Mouse (Mus musculus): Measurements from ENCODE around the gene Sh3bp2. TPM values are rescaled to one million over a fixed set of nuclear protein-coding genes. Genes with fewer than 3 reads are reported as not detected.

Sh3bp2 gene
- total and polyA plus RNA-seq, 3 experiments: 7.9 to 12.0 TPM; not detected in 1

GRCm38 (mm10) chr5:34502411-34502810 is 23.2 kb upstream of the Sh3bp2 start:
- no peak for DNase-seq (ENCODE audit: low read depth, low spot score)
- Histone ChIP-seq H3K9me3 (replicated peaks; ENCODE audit: insufficient read depth, low read length) (no peaks in the 10 kb centered on the region), H3K4me3 (ENCODE audit: control insufficient read depth in 1 of 2, insufficient read depth in 1 of 2, low read depth in 2 of 2, low read length in 2 of 2) (no peak overlapping the region), H3K79me2 (ENCODE audit: control insufficient read depth, insufficient read depth, low read length, poor library complexity) (no peaks in the 10 kb centered on the region), H3K9ac (ENCODE audit: control insufficient read depth, low read depth, low read length, poor library complexity, severe bottlenecking) (no peak overlapping the region), H3K27me3 (ENCODE audit: control insufficient read depth in 1 of 2, insufficient read depth in 2 of 2, low read length in 2 of 2) (no peaks in the 10 kb centered on the region), H3K27ac (ENCODE audit: control insufficient read depth, low read depth, low read length) (no peak overlapping the region), H3K4me1 (ENCODE audit: control insufficient read depth in 1 of 2, insufficient read depth in 2 of 2, low read length in 2 of 2) (no peaks in the 10 kb centered on the region), H3K36me3 (ENCODE audit: control insufficient read depth in 1 of 2, insufficient read depth in 2 of 2, low read length in 2 of 2) (peaks cover 0 to 3% of the 10 kb centered on the region in 2 experiments; a peak in 1 of 4 replicates)
- no peak for TF ChIP-seq GATA1 (IDR thresholded peaks at IDR 0.05; ENCODE audit: low read depth, low read length)

GRCm38 (mm10) chr5:34502821-34503220 is 22.8 kb upstream of the Sh3bp2 start:
- Histone ChIP-seq H3K4me3 (ENCODE audit: control insufficient read depth in 1 of 2, insufficient read depth in 1 of 2, low read depth in 2 of 2, low read length in 2 of 2) (no peak overlapping the region), H3K79me2 (ENCODE audit: control insufficient read depth, insufficient read depth, low read length, poor library complexity) (no peaks in the 10 kb centered on the region), H3K9ac (ENCODE audit: control insufficient read depth, low read depth, low read length, poor library complexity, severe bottlenecking) (no peak overlapping the region), H3K4me1 (ENCODE audit: control insufficient read depth in 1 of 2, insufficient read depth in 2 of 2, low read length in 2 of 2) (no peaks in the 10 kb centered on the region), H3K27me3 (ENCODE audit: control insufficient read depth in 1 of 2, insufficient read depth in 2 of 2, low read length in 2 of 2) (no peaks in the 10 kb centered on the region), H3K9me3 (replicated peaks; ENCODE audit: insufficient read depth, low read length) (no peaks in the 10 kb centered on the region), H3K36me3 (ENCODE audit: control insufficient read depth in 1 of 2, insufficient read depth in 2 of 2, low read length in 2 of 2) (peaks cover 0 to 3% of the 10 kb centered on the region in 2 experiments; a peak in 1 of 4 replicates), H3K27ac (ENCODE audit: control insufficient read depth, low read depth, low read length) (no peak overlapping the region)
- TF ChIP-seq MYB (IDR thresholded peaks at IDR 0.05; ENCODE audit: low read depth, low read length) (no peak), POLR2A (IDR thresholded peaks at IDR 0.05; ENCODE audit: control insufficient read depth in 1 of 2, insufficient read depth in 1 of 2, low read depth in 1 of 2, low read length in 2 of 2, poor library complexity in 1 of 2) (no peak), SMC3 (IDR thresholded peaks at IDR 0.05; ENCODE audit: low read depth, low read length) (no peak), USF2 (IDR thresholded peaks at IDR 0.05; ENCODE audit: borderline replicate concordance in 1 of 2, insufficient read depth in 1 of 2, low read depth in 1 of 2, low read length in 2 of 2) (no peak), USF1 (IDR thresholded peaks at IDR 0.05; ENCODE audit: low read depth, low read length) (no peak), NRF1 (IDR thresholded peaks at IDR 0.05; ENCODE audit: insufficient read depth, low read depth, low read length, poor library complexity, severe bottlenecking) (no peak), SIN3A (IDR thresholded peaks at IDR 0.05; ENCODE audit: low read length) (no peak), MAX (IDR thresholded peaks at IDR 0.05; ENCODE audit: low read length) (no peak), ZNF384 (IDR thresholded peaks at IDR 0.05; ENCODE audit: low read depth, low read length) (no peak), RCOR1 (IDR thresholded peaks at IDR 0.05; ENCODE audit: low read depth, low read length) (no peak), NELFE (IDR thresholded peaks at IDR 0.05; ENCODE audit: low read depth, low read length) (no peak), POLR2AphosphoS2 (IDR thresholded peaks at IDR 0.05; ENCODE audit: low read length) (no peak), JUND (IDR thresholded peaks at IDR 0.05; ENCODE audit: low read depth, low read length) (no peak), ZC3H11A (IDR thresholded peaks at IDR 0.05; ENCODE audit: low read depth, low read length) (no peak)
- no peak for DNase-seq (ENCODE audit: low read depth, low spot score)

GRCm38 (mm10) chr5:34512486-34512885 is 13.2 kb upstream of the Sh3bp2 start:
- peaks cover 18 to 25% of the 10 kb centered on the region in 2 experiments for H3K4me1 ChIP-seq (ENCODE audit: control insufficient read depth in 1 of 2, insufficient read depth in 2 of 2, low read length in 2 of 2)
- peak overlapping the region in 1 of 2 experiments; percentile 93; a peak in 1 of 4 replicates for H3K4me3 ChIP-seq (ENCODE audit: control insufficient read depth in 1 of 2, insufficient read depth in 1 of 2, low read depth in 2 of 2, low read length in 2 of 2)
- DNase-seq (ENCODE audit: low read depth, low spot score): no peak
- no peak overlapping the region for H3K27ac ChIP-seq (ENCODE audit: control insufficient read depth, low read depth, low read length)
- no peaks in the 10 kb centered on the region for H3K9me3 ChIP-seq (replicated peaks; ENCODE audit: insufficient read depth, low read length)
- H3K79me2 ChIP-seq (ENCODE audit: control insufficient read depth, insufficient read depth, low read length, poor library complexity): peaks cover 14% of the 10 kb centered on the region
- no peaks in the 10 kb centered on the region for H3K27me3 ChIP-seq (ENCODE audit: control insufficient read depth in 1 of 2, insufficient read depth in 2 of 2, low read length in 2 of 2)
- H3K36me3 ChIP-seq (ENCODE audit: control insufficient read depth in 1 of 2, insufficient read depth in 2 of 2, low read length in 2 of 2): peaks cover 0 to 26% of the 10 kb centered on the region in 2 experiments; a peak in 2 of 4 replicates
- no peak overlapping the region for H3K9ac ChIP-seq (ENCODE audit: control insufficient read depth, low read depth, low read length, poor library complexity, severe bottlenecking)
- TF ChIP-seq ZKSCAN1 (IDR thresholded peaks at IDR 0.05; ENCODE audit: low read depth, low read length) (no peak), MYC (IDR thresholded peaks at IDR 0.05; ENCODE audit: low read depth, low read length) (no peak), MXI1 (IDR thresholded peaks at IDR 0.05; ENCODE audit: low read depth, low read length) (no peak), KAT2A (conservative IDR thresholded peaks at IDR 0.05; ENCODE audit: low read depth, low read length) (no peak), MYB (IDR thresholded peaks at IDR 0.05; ENCODE audit: low read depth, low read length) (no peak), E2F4 (IDR thresholded peaks at IDR 0.05; ENCODE audit: borderline replicate concordance, low read depth, low read length) (no peak), ZC3H11A (IDR thresholded peaks at IDR 0.05; ENCODE audit: low read depth, low read length) (no peak), MAFK (IDR thresholded peaks at IDR 0.05; ENCODE audit: borderline replicate concordance, low read depth, low read length) (no peak), CHD2 (IDR thresholded peaks at IDR 0.05; ENCODE audit: low read length) (no peak), JUND (IDR thresholded peaks at IDR 0.05; ENCODE audit: low read depth, low read length) (no peak), MEF2A (IDR thresholded peaks at IDR 0.05; ENCODE audit: extremely low read depth, insufficient replicate concordance, low read depth, low read length, poor library complexity, severe bottlenecking) (no peak), NRF1 (IDR thresholded peaks at IDR 0.05; ENCODE audit: insufficient read depth, low read depth, low read length, poor library complexity, severe bottlenecking) (no peak)

Data from MEL (cell line).